Mouse (Mus musculus) spleen, adult 2 months (tissue): ENCODE measurements around the gene Stxbp4.

Source experiments
- CTCF ChIP-seq: fragments of 200-500 bp; IDR thresholded peaks from 2 replicates; pipeline ENCODE4 v1.5.1; 2011; ENCODE audit warnings: mild to moderate bottlenecking, inconsistent platforms; ENCODE audit not compliant: insufficient read depth, insufficient read length, insufficient replicate concordance; ENCODE audit errors: extremely low read depth
- POLR2A ChIP-seq: fragments of 200-500 bp; IDR thresholded peaks from 2 replicates; pipeline ENCODE4 v1.6.1; 2011; ENCODE audit warnings: low read depth, low read length, inconsistent platforms

GRCm38 (mm10) chr11:90603066-90603465 is 34.8 kb downstream of the Stxbp4 start:
- no peak for TF ChIP-seq POLR2A
- no peak for TF ChIP-seq CTCF
